Mouse (Mus musculus) ES-E14 (cell line): ENCODE measurements at regions not wholly inside any gene's neighbourhood (a gene's known extent, or its start where the extent isn't known, plus 50 kb on each side); places are given as distances from the start of the nearest gene placed in this dataset.

ENCODE experiments used
- DNase-seq: peaks from one replicate; pipeline ENCODE4 v3.0.0-alpha.2; 2013; ENCODE audit warnings: low read depth, low spot score
- H3K27ac ChIP-seq: 2 replicates; pipeline ENCODE4 v1.5.1; 2012; ENCODE audit warnings: low read depth, mild to moderate bottlenecking, low read length, moderate library complexity, mixed read lengths; ENCODE audit not compliant: poor library complexity, insufficient read depth, severe bottlenecking
- H3K36me3 ChIP-seq: 2 replicates; pipeline ENCODE4 v1.6.1; 2012; ENCODE audit warnings: mild to moderate bottlenecking, low read length, moderate library complexity, mixed read lengths; ENCODE audit not compliant: control insufficient read depth, poor library complexity, insufficient read depth, severe bottlenecking
- H3K4me1 ChIP-seq, 2 experiments: fragments of 150-350 bp in 1 of 2; sonication (generic) in 1 of 2; 2 replicates each; pipeline ENCODE4 v1.6.1; 2012; ENCODE audit warnings: low read length in 2 of 2, mild to moderate bottlenecking in 1 of 2, mixed read lengths in 1 of 2; ENCODE audit not compliant: control insufficient read depth in 2 of 2, insufficient read depth in 2 of 2, poor library complexity in 1 of 2
- H3K4me3 ChIP-seq, 2 experiments: fragments of 150-350 bp in 1 of 2; sonication (generic) in 1 of 2; 2 replicates each; pipeline ENCODE4 v1.5.1; 2012; ENCODE audit warnings: low read length in 2 of 2, low read depth in 1 of 2, mild to moderate bottlenecking in 1 of 2, mixed read lengths in 1 of 2; ENCODE audit not compliant: insufficient read depth in 1 of 2, poor library complexity in 1 of 2, severe bottlenecking in 1 of 2
- H3K9ac ChIP-seq: 2 replicates; pipeline ENCODE4 v1.6.1; 2012; ENCODE audit warnings: low read depth, mild to moderate bottlenecking, low read length, mixed read lengths; ENCODE audit not compliant: poor library complexity, insufficient read depth, severe bottlenecking
- H3K9me3 ChIP-seq: fragments of 150-350 bp; sonication (generic); 2 replicates; pipeline ENCODE4 v1.6.1; 2012; ENCODE audit warnings: low read depth, mild to moderate bottlenecking, low read length; ENCODE audit not compliant: control insufficient read depth, insufficient read depth
- CHD2 ChIP-seq: IDR thresholded peaks from 2 replicates; pipeline ENCODE4 v1.6.1; 2014; ENCODE audit warnings: mild to moderate bottlenecking, low read depth, low read length, inconsistent platforms
- HCFC1 ChIP-seq: IDR thresholded peaks from 2 replicates; pipeline ENCODE4 v1.6.1; 2012; ENCODE audit warnings: low read length, inconsistent platforms, borderline replicate concordance; ENCODE audit not compliant: insufficient read depth
- MAFK ChIP-seq: IDR thresholded peaks from 2 replicates; pipeline ENCODE4 v1.6.1; 2014; ENCODE audit warnings: mild to moderate bottlenecking, low read depth, low read length, inconsistent platforms; ENCODE audit not compliant: insufficient read depth
- ZC3H11A ChIP-seq: IDR thresholded peaks from 2 replicates; pipeline ENCODE4 v1.6.1; 2012; ENCODE audit warnings: low read depth, mild to moderate bottlenecking, inconsistent platforms, low read length, borderline replicate concordance
- ZNF384 ChIP-seq: IDR thresholded peaks from 2 replicates; pipeline ENCODE4 v1.6.1; 2012; ENCODE audit warnings: low read depth, low read length, inconsistent platforms
- in situ Hi-C, 2 experiments: fragments of 600-800 bp; cut with MboI; formaldehyde crosslinking; loops; one replicate each; pipeline ENCODE4 v1.15.1; 2025; ENCODE audit warnings: low sequenced_read_pairs in 2 of 2, inconsistent platforms in 1 of 2; ENCODE audit not compliant: unreplicated experiment in 2 of 2

DNA sequence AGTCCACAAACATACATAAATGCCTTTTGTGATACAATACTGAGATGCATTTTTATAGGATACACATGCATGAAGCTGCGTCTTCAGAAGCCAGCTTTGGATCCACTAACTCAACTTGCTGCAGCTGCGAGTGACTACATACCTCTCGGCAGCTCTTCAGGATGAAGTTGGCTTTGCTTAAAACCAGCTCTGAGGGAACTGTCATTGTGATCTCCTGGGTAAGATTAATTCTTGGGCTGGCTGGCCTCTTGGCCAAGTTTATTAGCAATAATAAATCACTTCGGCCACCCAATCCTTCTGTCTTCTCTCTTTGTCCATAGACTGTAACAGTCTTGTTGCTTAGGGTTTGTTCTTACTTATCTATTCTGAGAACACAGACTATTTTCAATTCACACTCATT lies 1103.0 kb upstream of the Flrt2 start:
- H3K9me3 ChIP-seq, result no peaks in the 10 kb centered on the region
- no peaks in the 10 kb centered on the region for H3K4me1 ChIP-seq
- H3K9ac ChIP-seq, result no peak overlapping the region
- H3K36me3 ChIP-seq, result no peaks in the 10 kb centered on the region
- H3K4me3 ChIP-seq, result no peak overlapping the region
- no peak for DNase-seq
- TF ChIP-seq ZNF384, result no peak
- TF ChIP-seq MAFK, result no peak
- no peak overlapping the region for H3K27ac ChIP-seq
- in situ Hi-C loops, result no loop called here

DNA sequence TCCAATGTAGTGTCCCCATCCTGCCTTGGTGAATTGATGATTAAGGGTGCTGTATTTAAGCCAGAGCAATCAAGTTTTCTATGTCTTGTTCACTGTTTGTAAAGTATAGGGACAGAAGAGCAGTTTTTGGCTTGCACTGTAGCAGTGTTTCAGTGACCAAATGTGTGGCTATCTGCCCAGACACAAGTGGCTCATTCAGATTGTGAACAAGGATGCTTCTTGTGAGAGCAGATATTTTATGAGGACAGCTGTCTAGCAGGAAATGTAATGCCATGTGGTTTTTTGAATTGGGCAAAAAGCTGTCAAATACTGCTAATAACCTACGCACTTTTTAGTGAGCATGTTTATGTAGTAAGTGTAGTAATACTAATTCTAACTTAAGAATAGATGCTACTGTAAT lies 1086.5 kb upstream of the Flrt2 start:
- H3K4me3 ChIP-seq, result no peak overlapping the region
- no peaks in the 10 kb centered on the region for H3K9me3 ChIP-seq
- DNase-seq, result no peak
- H3K27ac ChIP-seq, result no peak overlapping the region
- H3K36me3 ChIP-seq, result no peaks in the 10 kb centered on the region
- no peak overlapping the region for H3K9ac ChIP-seq
- no peaks in the 10 kb centered on the region for H3K4me1 ChIP-seq
- no peak for TF ChIP-seq ZNF384
- no peak for TF ChIP-seq MAFK
- no peak for TF ChIP-seq HCFC1
- no peak for TF ChIP-seq ZC3H11A
- TF ChIP-seq CHD2, result no peak
- in situ Hi-C loops, result no loop called here

DNA sequence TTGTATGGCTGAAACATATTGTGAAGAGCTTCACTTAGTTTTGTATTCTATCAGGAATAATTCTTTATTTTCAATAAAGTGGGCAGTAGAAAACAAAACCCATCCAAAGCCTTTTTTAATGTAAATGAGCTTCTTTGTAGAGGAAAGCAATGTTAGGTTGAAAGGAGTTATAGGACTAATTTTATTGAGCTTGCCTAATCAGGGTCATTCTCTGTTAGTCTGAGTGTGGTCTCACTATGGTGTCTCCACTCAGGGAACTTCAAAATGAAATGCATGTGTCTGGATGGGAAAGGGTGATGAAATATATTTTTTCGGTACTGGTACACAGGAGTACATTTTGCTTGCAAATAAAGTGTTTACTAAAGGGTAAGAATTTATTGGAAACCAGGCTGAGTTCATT lies 1055.5 kb upstream of the Flrt2 start:
- Histone ChIP-seq H3K36me3 (no peaks in the 10 kb centered on the region), H3K9me3 (no peaks in the 10 kb centered on the region), H3K9ac (no peak overlapping the region), H3K27ac (no peak overlapping the region), H3K4me3 (no peak overlapping the region), H3K4me1 (no peaks in the 10 kb centered on the region)
- no peak for TF ChIP-seq HCFC1
- TF ChIP-seq ZNF384, result no peak
- no peak for TF ChIP-seq CHD2
- no peak for TF ChIP-seq MAFK
- TF ChIP-seq ZC3H11A, result no peak
- in situ Hi-C loops, result no loop called here
- DNase-seq, result no peak

DNA sequence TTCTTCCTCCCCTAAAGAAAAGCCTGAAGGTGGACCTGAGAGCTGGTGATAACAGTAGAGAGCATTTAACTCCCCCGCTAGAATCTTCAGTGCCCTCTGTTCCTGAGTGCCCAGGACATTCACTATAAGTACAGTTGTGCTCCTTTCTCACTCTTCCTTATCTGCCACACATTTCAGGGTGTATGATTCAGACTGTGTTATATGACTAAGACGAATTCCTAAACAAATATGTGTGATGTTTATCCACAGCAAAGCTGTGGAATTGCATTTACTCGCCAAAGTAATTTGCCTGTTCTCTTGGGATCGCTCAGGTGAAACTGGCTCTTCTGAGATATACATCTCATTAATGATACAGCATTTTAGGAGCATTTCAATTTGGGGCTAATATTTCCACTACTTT lies 1051.9 kb upstream of the Flrt2 start:
- Histone ChIP-seq H3K9ac (no peak overlapping the region), H3K4me3 (no peak overlapping the region), H3K9me3 (no peaks in the 10 kb centered on the region), H3K27ac (no peak overlapping the region), H3K36me3 (no peaks in the 10 kb centered on the region), H3K4me1 (no peaks in the 10 kb centered on the region)
- TF ChIP-seq MAFK (no peak), HCFC1 (no peak), ZC3H11A (no peak)
- in situ Hi-C loops, result no loop called here
- no peak for DNase-seq

DNA sequence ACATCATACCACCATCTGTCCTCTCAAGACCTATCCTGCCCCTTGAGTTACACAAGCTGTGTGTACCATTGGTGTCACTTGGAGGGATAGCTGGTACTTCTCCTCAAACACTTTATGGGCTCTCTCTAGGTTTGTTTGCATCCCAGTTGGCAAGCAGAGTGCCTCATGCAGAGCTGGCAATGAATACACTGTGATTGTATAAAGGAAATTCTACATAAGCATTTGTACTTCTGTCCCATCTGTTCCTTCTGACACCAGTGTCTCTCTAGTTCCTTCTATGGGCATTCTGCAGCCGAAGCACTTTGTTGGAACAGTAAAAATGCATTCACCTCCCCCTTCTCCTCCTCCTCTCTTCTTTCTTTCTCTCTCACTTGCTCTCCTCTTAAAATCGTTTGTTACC lies 1046.7 kb upstream of the Flrt2 start:
- Histone ChIP-seq H3K4me3 (no peak overlapping the region), H3K9me3 (no peaks in the 10 kb centered on the region), H3K36me3 (no peaks in the 10 kb centered on the region), H3K9ac (no peak overlapping the region), H3K4me1 (no peaks in the 10 kb centered on the region), H3K27ac (no peak overlapping the region)
- in situ Hi-C loops, result no loop called here
- TF ChIP-seq ZC3H11A, result no peak
- TF ChIP-seq CHD2, result no peak
- TF ChIP-seq HCFC1, result no peak
- DNase-seq, result no peak
